Mouse (Mus musculus) ES-Bruce4 (cell line): ENCODE measurements around the gene Esam. TPM values are rescaled to one million over a fixed set of nuclear protein-coding genes. Genes with fewer than 3 reads are reported as not detected.

ENCODE experiments used
- H3K27ac ChIP-seq: 2 replicates; pipeline ENCODE4 v1.5.1; 2012; ENCODE audit warnings: low read length, inconsistent platforms; ENCODE audit not compliant: insufficient read depth
- H3K27me3 ChIP-seq: 2 replicates; pipeline ENCODE4 v1.6.1; 2012; ENCODE audit warnings: mild to moderate bottlenecking, low read length, inconsistent platforms; ENCODE audit not compliant: control insufficient read depth, poor library complexity, insufficient read depth, severe bottlenecking
- H3K36me3 ChIP-seq: 2 replicates; pipeline ENCODE4 v1.6.1; 2012; ENCODE audit warnings: inconsistent platforms, mild to moderate bottlenecking, low read length, moderate library complexity; ENCODE audit not compliant: control insufficient read depth, poor library complexity, insufficient read depth, severe bottlenecking
- H3K4me1 ChIP-seq: one replicate; pipeline ENCODE4 v1.8.1; 2011; ENCODE audit warnings: low read length; ENCODE audit not compliant: control insufficient read depth, insufficient read depth
- H3K4me3 ChIP-seq: 2 replicates; pipeline ENCODE4 v1.5.1; 2011; ENCODE audit warnings: low read depth, mild to moderate bottlenecking, low read length
- H3K9ac ChIP-seq: 2 replicates; pipeline ENCODE4 v1.6.1; 2012; ENCODE audit warnings: low read depth, mild to moderate bottlenecking, inconsistent platforms; ENCODE audit not compliant: poor library complexity, severe bottlenecking
- H3K9me3 ChIP-seq: replicated peaks from 2 replicates; pipeline ENCODE4 v1.6.1; 2012; ENCODE audit warnings: mild to moderate bottlenecking, low read length, inconsistent platforms; ENCODE audit not compliant: control insufficient read depth, poor library complexity, insufficient read depth, severe bottlenecking
- CTCF ChIP-seq: IDR thresholded peaks from one replicate; pipeline ENCODE4 v1.8.1; 2011; ENCODE audit warnings: low read depth, low read length
- EP300 ChIP-seq: IDR thresholded peaks from 2 replicates; pipeline ENCODE4 v1.6.1; 2011; ENCODE audit warnings: low read depth, low read length; ENCODE audit not compliant: insufficient read depth
- POLR2A ChIP-seq: IDR thresholded peaks from one replicate; pipeline ENCODE4 v1.8.1; 2011; ENCODE audit warnings: low read length; ENCODE audit not compliant: insufficient read depth
- polyA plus RNA-seq: library from polyadenylated mRNA; stranded (reverse); fragments of >200 nt; gene quantifications from 2 replicates; pipeline ENCODE4 v1.2.4, GENCODE M21; 2011; ENCODE audit warnings: low read depth; ENCODE audit not compliant: missing spikeins, insufficient read depth, insufficient read length

The Esam gene
- polyA plus RNA-seq, 1 experiment, result 1.7 TPM

- H3K9ac ChIP-seq, result no peak overlapping the region
- H3K4me1 ChIP-seq, result no peaks in the 10 kb centered on the region
- no peaks in the 10 kb centered on the region for H3K9me3 ChIP-seq
- H3K27ac ChIP-seq, result no peak overlapping the region
- no peak overlapping the region for H3K4me3 ChIP-seq
- TF ChIP-seq CTCF, result no peak
- TF ChIP-seq EP300, result no peak
- TF ChIP-seq POLR2A, result no peak
- peaks cover 17% of the 10 kb centered on the region for H3K36me3 ChIP-seq
- no peaks in the 10 kb centered on the region for H3K27me3 ChIP-seq
These were observed 13.4 kb upstream of the Esam start for GRCm38 (mm10) chr9:37514456-37514855.

- Histone ChIP-seq H3K36me3 (peaks cover 41% of the 10 kb centered on the region), H3K4me1 (no peaks in the 10 kb centered on the region), H3K27ac (no peak overlapping the region), H3K9ac (no peak overlapping the region), H3K4me3 (no peak overlapping the region), H3K9me3 (no peaks in the 10 kb centered on the region), H3K27me3 (no peaks in the 10 kb centered on the region)
- TF ChIP-seq EP300 (no peak), POLR2A (no peak), CTCF (no peak)
These were observed 10.4 kb upstream of the Esam start for GRCm38 (mm10) chr9:37517467-37517866.

GRCm38 (mm10) chr9:37518991-37519390 is 8.9 kb upstream of the Esam start:
- no peaks in the 10 kb centered on the region for H3K27me3 ChIP-seq
- H3K9ac ChIP-seq, result no peak overlapping the region
- peaks cover 53% of the 10 kb centered on the region for H3K36me3 ChIP-seq
- TF ChIP-seq EP300, result no peak
- no peak for TF ChIP-seq CTCF
- no peak for TF ChIP-seq POLR2A
- H3K4me1 ChIP-seq, result no peaks in the 10 kb centered on the region
- no peaks in the 10 kb centered on the region for H3K9me3 ChIP-seq
- no peak overlapping the region for H3K4me3 ChIP-seq
- no peak overlapping the region for H3K27ac ChIP-seq

GRCm38 (mm10) chr9:37519995-37520394 is 7.9 kb upstream of the Esam start:
- no peak overlapping the region for H3K4me3 ChIP-seq
- no peaks in the 10 kb centered on the region for H3K27me3 ChIP-seq
- no peak overlapping the region for H3K9ac ChIP-seq
- H3K36me3 ChIP-seq, result peaks cover 56% of the 10 kb centered on the region
- H3K4me1 ChIP-seq, result no peaks in the 10 kb centered on the region
- no peak for TF ChIP-seq POLR2A
- no peak for TF ChIP-seq CTCF
- TF ChIP-seq EP300, result no peak
- H3K9me3 ChIP-seq, result no peaks in the 10 kb centered on the region
- no peak overlapping the region for H3K27ac ChIP-seq

- TF ChIP-seq POLR2A (no peak), CTCF (no peak), EP300 (no peak)
- Histone ChIP-seq H3K9me3 (no peaks in the 10 kb centered on the region), H3K4me3 (no peak overlapping the region), H3K4me1 (no peaks in the 10 kb centered on the region), H3K27ac (0 out of 2 replicates have a peak overlapping the region, but pooled peaks have one; percentile 14), H3K36me3 (peaks cover 31% of the 10 kb centered on the region), H3K27me3 (no peaks in the 10 kb centered on the region), H3K9ac (no peak overlapping the region)
These were observed 2.4 kb upstream of the Esam start for GRCm38 (mm10) chr9:37525461-37525860.

GRCm38 (mm10) chr9:37526443-37527395 is 1.2 kb upstream of the Esam start:
- TF ChIP-seq POLR2A, result no peak
- TF ChIP-seq CTCF, result peak; percentile 49
- Histone ChIP-seq H3K4me1 (peaks cover 2% of the 10 kb centered on the region), H3K9ac (peak overlapping the region; percentile 51), H3K27me3 (no peaks in the 10 kb centered on the region), H3K36me3 (peaks cover 22% of the 10 kb centered on the region), H3K9me3 (no peaks in the 10 kb centered on the region), H3K4me3 (peak overlapping the region; percentile 35), H3K27ac (no peak overlapping the region)
